Mouse (Mus musculus) embryonic facial prominence, embryonic 12.5 days (tissue): ENCODE measurements around the gene Gm45261. TPM values are rescaled to one million over a fixed set of nuclear protein-coding genes. Genes with fewer than 3 reads are reported as not detected.

Source experiments
- ATAC-seq: fragments of 200-750 bp; cut with Nextera tagmentation; 2 replicates; pipeline ENCODE4 v1.8.0; 2017; ENCODE audit not compliant: insufficient number of reproducible peaks, insufficient read depth, low FRiP score, low TSS enrichment
- H3K27ac ChIP-seq: fragments of 300-500 bp; sonication (generic); 2 replicates; pipeline ENCODE4 v1.5.1; 2016; ENCODE audit warnings: mild to moderate bottlenecking
- H3K27me3 ChIP-seq: fragments of 300-500 bp; sonication (generic); 2 replicates; pipeline ENCODE4 v1.6.1; 2016; ENCODE audit warnings: mild to moderate bottlenecking, moderate library complexity
- H3K36me3 ChIP-seq: fragments of 300-500 bp; sonication (generic); 2 replicates; pipeline ENCODE4 v1.6.1; 2016; ENCODE audit warnings: mild to moderate bottlenecking
- H3K4me1 ChIP-seq: fragments of 300-500 bp; sonication (generic); 2 replicates; pipeline ENCODE4 v1.6.1; 2016
- H3K4me2 ChIP-seq: fragments of 300-500 bp; sonication (generic); replicated peaks from 2 replicates; pipeline ENCODE4 v1.6.1; 2016; ENCODE audit warnings: mild to moderate bottlenecking, moderate library complexity
- H3K4me3 ChIP-seq: fragments of 300-500 bp; sonication (generic); 2 replicates; pipeline ENCODE4 v1.5.1; 2016; ENCODE audit warnings: mild to moderate bottlenecking
- H3K9ac ChIP-seq: fragments of 300-500 bp; sonication (generic); 2 replicates; pipeline ENCODE4 v1.6.1; 2016; ENCODE audit warnings: mild to moderate bottlenecking, moderate library complexity
- H3K9me3 ChIP-seq: fragments of 300-500 bp; sonication (generic); 2 replicates; pipeline ENCODE4 v1.6.1; 2016; ENCODE audit warnings: mild to moderate bottlenecking, moderate library complexity
- WGBS: fragments of 180-500 bp; shearing (Covaris S2); methylation state at CpG from one replicate; pipeline ENCODE4 v1.1.7; 2016; 5-methylcytosine and 5-hydroxymethylcytosine counted together
- polyA plus RNA-seq: library from polyadenylated mRNA; unstranded; fragments of >200 nt; fragmentation: Nextera tagmentation; extraction: Ambion mirVana; gene quantifications from 2 replicates; pipeline ENCODE4 v1.2.1, GENCODE M21; 2016

The Gm45261 gene
- polyA plus RNA-seq, 1 experiment from 2014 or later = not detected

DNA sequence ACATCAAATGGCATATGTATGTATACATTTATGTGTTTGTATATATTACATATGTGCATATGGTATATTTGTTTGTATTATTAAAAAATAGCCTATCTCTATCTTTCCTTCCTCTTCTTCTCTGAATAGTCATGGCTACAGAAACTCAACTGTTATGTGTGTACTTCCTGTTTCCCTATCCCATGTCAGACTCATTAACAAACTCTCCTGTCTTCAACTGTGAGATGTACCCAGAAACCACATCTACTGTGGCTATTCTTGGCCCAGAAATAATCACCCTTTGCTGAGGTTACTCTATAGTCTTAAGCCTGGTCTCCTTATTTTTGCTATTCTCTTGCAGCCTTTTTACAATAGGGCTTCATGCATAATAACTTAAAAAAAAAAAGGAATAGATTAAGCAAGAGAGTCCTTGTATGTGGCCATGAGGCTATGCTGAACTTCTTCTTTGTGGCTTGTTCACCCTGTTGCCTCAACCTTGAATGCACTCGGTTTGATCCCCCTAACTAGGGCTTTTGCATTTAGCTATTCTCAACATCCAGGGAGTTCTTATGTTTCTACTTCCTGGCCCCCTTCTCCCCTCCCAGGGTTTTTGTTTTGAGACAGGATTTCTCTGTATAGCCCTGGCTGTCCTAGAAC lies 9.2 kb downstream of the Gm45261 start:
- Histone ChIP-seq H3K4me3 (no peak overlapping the region), H3K9ac (no peak overlapping the region), H3K4me2 (no peak overlapping the region), H3K4me1 (no peaks in the 10 kb centered on the region), H3K27me3 (no peaks in the 10 kb centered on the region), H3K9me3 (no peaks in the 10 kb centered on the region), H3K36me3 (no peaks in the 10 kb centered on the region), H3K27ac (no peak overlapping the region)
- no peak for ATAC-seq
- WGBS = 84% methylated on average over 1 of the region's 1 CpGs

DNA sequence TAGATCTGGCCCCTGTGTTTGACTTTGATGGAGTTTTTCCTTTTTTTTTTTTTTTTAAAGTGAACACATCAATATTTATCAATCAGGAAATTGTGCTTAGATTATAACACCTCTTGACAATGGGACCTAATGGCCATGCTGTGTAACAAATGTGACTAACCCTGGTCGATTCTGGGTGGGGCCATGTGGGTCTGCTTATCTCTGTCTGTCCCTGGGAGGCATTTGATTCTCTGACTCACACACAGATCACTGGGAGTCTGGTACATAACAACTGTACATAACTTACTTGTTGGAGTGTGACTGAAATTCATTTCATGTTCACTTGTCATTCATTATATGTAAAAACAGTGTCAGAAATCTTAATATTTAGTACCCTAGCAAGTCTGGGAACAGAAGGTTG lies 13.7 kb downstream of the Gm45261 start:
- no peak overlapping the region for H3K4me2 ChIP-seq
- 82% methylated on average over 1 of the region's 1 CpGs for WGBS
- no peaks in the 10 kb centered on the region for H3K4me1 ChIP-seq
- no peaks in the 10 kb centered on the region for H3K27me3 ChIP-seq
- no peaks in the 10 kb centered on the region for H3K36me3 ChIP-seq
- H3K9ac ChIP-seq = no peak overlapping the region
- H3K9me3 ChIP-seq = no peaks in the 10 kb centered on the region
- no peak for ATAC-seq
- no peak overlapping the region for H3K4me3 ChIP-seq
- no peak overlapping the region for H3K27ac ChIP-seq

- Histone ChIP-seq H3K9ac (no peak overlapping the region), H3K36me3 (no peaks in the 10 kb centered on the region), H3K4me1 (no peaks in the 10 kb centered on the region), H3K9me3 (no peaks in the 10 kb centered on the region), H3K4me2 (no peak overlapping the region), H3K4me3 (no peak overlapping the region), H3K27ac (no peak overlapping the region), H3K27me3 (no peaks in the 10 kb centered on the region)
- WGBS = 52% methylated on average over 2 of the region's 2 CpGs
- ATAC-seq = no peak
Measured at GRCm38 (mm10) chr1:80440911-80441310, 20.3 kb downstream of the Gm45261 start.

DNA sequence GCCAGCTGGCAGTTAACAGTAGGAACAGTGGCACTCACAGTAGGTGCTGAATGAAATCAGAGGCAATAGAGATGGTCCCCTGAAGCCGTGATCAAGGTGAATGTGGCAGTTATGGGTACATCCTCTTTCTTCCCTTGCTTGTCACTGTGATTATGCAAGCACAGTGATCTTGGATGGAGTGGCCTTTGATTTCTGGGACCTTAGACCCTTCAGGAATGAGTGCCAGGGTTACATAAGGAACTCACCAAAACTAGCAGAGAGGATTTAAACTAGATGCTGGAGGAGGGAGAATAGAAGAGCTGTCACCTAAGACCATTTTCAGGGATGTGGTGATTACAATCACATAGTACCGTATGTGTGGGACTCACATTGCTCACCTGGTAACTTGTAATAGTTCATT lies 22.7 kb downstream of the Gm45261 start:
- Histone ChIP-seq H3K4me1 (no peaks in the 10 kb centered on the region), H3K27ac (no peak overlapping the region), H3K9ac (no peak overlapping the region), H3K36me3 (no peaks in the 10 kb centered on the region), H3K4me3 (no peak overlapping the region), H3K9me3 (no peaks in the 10 kb centered on the region), H3K4me2 (no peak overlapping the region), H3K27me3 (no peaks in the 10 kb centered on the region)
- 83% methylated on average over 2 of the region's 2 CpGs for WGBS
- no peak for ATAC-seq

DNA sequence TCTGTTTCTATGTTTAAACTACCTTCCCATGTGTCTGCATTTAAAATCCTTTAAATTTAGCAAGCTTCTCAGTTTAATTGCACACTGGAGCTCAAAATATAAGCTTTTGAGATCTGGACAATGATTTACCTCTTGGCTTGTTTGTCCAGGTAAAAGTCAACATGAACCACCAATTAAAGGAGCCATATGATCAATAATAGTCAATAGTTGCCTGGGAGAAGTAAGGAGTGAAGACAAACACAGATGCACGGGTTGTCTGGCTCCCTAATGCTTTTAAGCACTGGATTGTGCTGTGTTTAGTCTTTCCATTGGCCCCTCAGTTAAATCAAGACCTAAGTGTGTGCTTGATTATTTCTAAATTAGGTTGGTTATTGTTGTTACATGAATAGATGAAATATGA lies 33.3 kb downstream of the Gm45261 start:
- H3K27ac ChIP-seq = no peak overlapping the region
- H3K27me3 ChIP-seq = no peaks in the 10 kb centered on the region
- no peak overlapping the region for H3K4me2 ChIP-seq
- H3K9me3 ChIP-seq = no peaks in the 10 kb centered on the region; the same call in 1 of the 2 replicates
- WGBS = 73% methylated on average over 1 of the region's 1 CpGs
- no peaks in the 10 kb centered on the region for H3K36me3 ChIP-seq
- no peak overlapping the region for H3K4me3 ChIP-seq
- no peak overlapping the region for H3K9ac ChIP-seq
- no peak for ATAC-seq
- H3K4me1 ChIP-seq = no peaks in the 10 kb centered on the region

- 61% methylated on average over 1 of the region's 1 CpGs for WGBS
- no peak for ATAC-seq
- H3K27me3 ChIP-seq = no peaks in the 10 kb centered on the region
- no peak overlapping the region for H3K9ac ChIP-seq
- no peak overlapping the region for H3K27ac ChIP-seq
- H3K36me3 ChIP-seq = no peaks in the 10 kb centered on the region
- H3K4me1 ChIP-seq = no peaks in the 10 kb centered on the region
- no peak overlapping the region for H3K4me2 ChIP-seq
- H3K4me3 ChIP-seq = no peak overlapping the region
- no peaks in the 10 kb centered on the region; the same call in 1 of the 2 replicates for H3K9me3 ChIP-seq
Measured at GRCm38 (mm10) chr1:80427425-80427824, 33.8 kb downstream of the Gm45261 start.

DNA sequence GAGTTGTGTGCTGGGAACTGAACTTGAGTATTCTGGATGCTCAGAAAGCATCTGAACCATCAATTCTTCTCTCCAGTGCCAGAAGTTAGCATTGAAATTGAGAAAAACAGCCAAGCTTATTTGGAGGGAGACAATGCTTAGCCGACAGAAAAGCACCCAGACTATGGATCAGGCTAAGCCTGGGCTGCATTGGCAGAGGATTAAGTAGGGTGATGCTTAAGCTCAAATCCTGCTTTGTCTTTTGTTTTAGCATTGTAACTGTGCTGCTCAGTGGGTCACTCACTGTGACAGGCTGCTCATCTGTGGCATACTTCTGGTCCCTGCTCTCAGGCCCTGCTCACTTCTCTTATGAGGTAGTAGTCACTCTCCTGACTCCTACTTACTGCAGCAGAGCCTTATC lies 36.6 kb downstream of the Gm45261 start:
- H3K27ac ChIP-seq = no peak overlapping the region
- H3K9me3 ChIP-seq = no peaks in the 10 kb centered on the region
- no peaks in the 10 kb centered on the region for H3K36me3 ChIP-seq
- no peak overlapping the region for H3K9ac ChIP-seq
- 83% methylated on average over 1 of the region's 1 CpGs for WGBS
- no peak overlapping the region for H3K4me2 ChIP-seq
- ATAC-seq = no peak
- no peak overlapping the region for H3K4me3 ChIP-seq
- no peaks in the 10 kb centered on the region for H3K4me1 ChIP-seq
- H3K27me3 ChIP-seq = no peaks in the 10 kb centered on the region

GRCm38 (mm10) chr1:80418321-80419045 lies 42.8 kb downstream of the Gm45261 start:
- Histone ChIP-seq H3K9ac (no peak overlapping the region), H3K4me3 (no peak overlapping the region), H3K36me3 (no peaks in the 10 kb centered on the region), H3K4me2 (no peak overlapping the region), H3K27me3 (no peaks in the 10 kb centered on the region), H3K27ac (no peak overlapping the region), H3K9me3 (no peaks in the 10 kb centered on the region), H3K4me1 (no peaks in the 10 kb centered on the region)
- WGBS = 87% methylated on average over 12 of the region's 12 CpGs
- no peak for ATAC-seq

- no peaks in the 10 kb centered on the region for H3K36me3 ChIP-seq
- no peak overlapping the region for H3K27ac ChIP-seq
- H3K4me3 ChIP-seq = no peak overlapping the region
- 68% methylated on average over 5 of the region's 5 CpGs for WGBS
- no peak overlapping the region for H3K4me2 ChIP-seq
- ATAC-seq = no peak
- no peaks in the 10 kb centered on the region for H3K4me1 ChIP-seq
- H3K9me3 ChIP-seq = no peaks in the 10 kb centered on the region
- H3K27me3 ChIP-seq = no peaks in the 10 kb centered on the region
- H3K9ac ChIP-seq = no peak overlapping the region
Measured at GRCm38 (mm10) chr1:80416329-80416728, 44.9 kb downstream of the Gm45261 start.

DNA sequence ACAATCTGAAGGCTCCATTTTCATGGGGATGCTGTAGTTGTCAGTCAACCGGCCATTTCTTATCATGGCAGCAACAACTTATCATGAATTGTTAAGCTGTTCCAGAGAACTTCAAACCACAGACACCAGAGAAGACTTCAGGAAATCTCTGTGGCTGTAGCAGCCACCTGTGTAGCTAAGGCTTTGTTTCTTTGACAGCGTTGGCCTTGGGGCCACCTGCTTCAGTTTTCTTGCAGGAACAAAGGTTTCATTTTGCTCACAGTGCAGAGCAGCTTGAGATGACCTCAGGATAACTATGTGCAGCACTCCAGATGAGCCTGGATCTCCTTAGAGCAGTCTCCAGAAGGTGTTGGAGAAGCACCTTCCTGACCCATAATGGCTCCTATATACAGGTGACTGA lies 48.7 kb downstream of the Gm45261 start:
- Histone ChIP-seq H3K4me3 (no peak overlapping the region), H3K9me3 (no peaks in the 10 kb centered on the region)
- ATAC-seq = no peak

GRCm38 (mm10) chr1:80410229-80410973 lies 50.8 kb downstream of the Gm45261 start:
- H3K27ac ChIP-seq = no peak overlapping the region
- H3K9me3 ChIP-seq = no peaks in the 10 kb centered on the region
- no peaks in the 10 kb centered on the region for H3K27me3 ChIP-seq
- no peak for ATAC-seq
- no peaks in the 10 kb centered on the region for H3K4me1 ChIP-seq
- H3K36me3 ChIP-seq = no peaks in the 10 kb centered on the region
- no peak overlapping the region for H3K4me2 ChIP-seq
- H3K4me3 ChIP-seq = no peak overlapping the region
- no peak overlapping the region for H3K9ac ChIP-seq

More for the DNA sequence above, 48.7 kb downstream of the Gm45261 start:
- Histone ChIP-seq H3K27ac (no peak overlapping the region), H3K4me1 (no peaks in the 10 kb centered on the region), H3K36me3 (no peaks in the 10 kb centered on the region), H3K9ac (no peak overlapping the region), H3K27me3 (no peaks in the 10 kb centered on the region), H3K4me2 (no peak overlapping the region)
- WGBS = 83% methylated on average over 2 of the region's 2 CpGs
